Mouse (Mus musculus) MEL (cell line): Measurements from ENCODE around the gene Gabrg1. TPM values are rescaled to one million over a fixed set of nuclear protein-coding genes. Genes with fewer than 3 reads are reported as not detected.

Experiments
- DNase-seq: peaks from one replicate; pipeline ENCODE4 v3.0.0; 2011; ENCODE audit warnings: low read depth, low spot score
- H3K27ac ChIP-seq: 2 replicates; pipeline ENCODE4 v1.5.1; 2012; ENCODE audit warnings: low read depth, mild to moderate bottlenecking, control low read depth, low read length, moderate library complexity; ENCODE audit not compliant: control insufficient read depth
- H3K27me3 ChIP-seq, 2 experiments: fragments of 150-350 bp in 1 of 2; sonication (generic) in 1 of 2; 2 replicates each; pipeline ENCODE4 v1.6.1; 2012; ENCODE audit warnings: low read length in 2 of 2, mild to moderate bottlenecking in 2 of 2, improper control_type of control experiment in 1 of 2, moderate library complexity in 1 of 2; ENCODE audit not compliant: insufficient read depth in 2 of 2, control insufficient read depth in 1 of 2
- H3K36me3 ChIP-seq, 2 experiments: 2 replicates each; pipeline ENCODE4 v1.6.1; 2012 to 2014; ENCODE audit warnings: low read length in 2 of 2, improper control_type of control experiment in 1 of 2, inconsistent platforms in 1 of 2, mild to moderate bottlenecking in 1 of 2; ENCODE audit not compliant: insufficient read depth in 2 of 2, control insufficient read depth in 1 of 2
- H3K4me1 ChIP-seq, 2 experiments: fragments of 150-350 bp in 1 of 2; sonication (generic) in 1 of 2; 2 replicates each; pipeline ENCODE4 v1.6.1; 2012; ENCODE audit warnings: low read length in 2 of 2, improper control_type of control experiment in 1 of 2, mild to moderate bottlenecking in 1 of 2; ENCODE audit not compliant: insufficient read depth in 2 of 2, control insufficient read depth in 1 of 2
- H3K4me3 ChIP-seq, 2 experiments: fragments of 150-350 bp in 1 of 2; sonication (generic) in 1 of 2; 2 replicates each; pipeline ENCODE4 v1.5.1; 2012; ENCODE audit warnings: low read depth in 2 of 2, low read length in 2 of 2, mild to moderate bottlenecking in 2 of 2, moderate library complexity in 2 of 2, control low read depth in 1 of 2, improper control_type of control experiment in 1 of 2; ENCODE audit not compliant: control insufficient read depth in 1 of 2, insufficient read depth in 1 of 2
- H3K79me2 ChIP-seq: 2 replicates; pipeline ENCODE4 v1.6.1; 2012; ENCODE audit warnings: mild to moderate bottlenecking, low read length, moderate library complexity; ENCODE audit not compliant: control insufficient read depth, poor library complexity, insufficient read depth
- H3K9ac ChIP-seq: 2 replicates; pipeline ENCODE4 v1.6.1; 2012; ENCODE audit warnings: low read depth, mild to moderate bottlenecking, control low read depth, low read length, moderate library complexity; ENCODE audit not compliant: control insufficient read depth, poor library complexity, severe bottlenecking
- H3K9me3 ChIP-seq: fragments of 150-350 bp; sonication (generic); replicated peaks from 2 replicates; pipeline ENCODE4 v1.6.1; 2012; ENCODE audit warnings: mild to moderate bottlenecking, low read length, improper control_type of control experiment, moderate library complexity; ENCODE audit not compliant: insufficient read depth
- BHLHE40 ChIP-seq: IDR thresholded peaks from 2 replicates; pipeline ENCODE4 v1.6.1; 2012; ENCODE audit warnings: low read depth, mild to moderate bottlenecking, inconsistent platforms, low read length, improper control_type of control experiment, borderline replicate concordance
- CHD2 ChIP-seq: IDR thresholded peaks from 2 replicates; pipeline ENCODE4 v1.6.1; 2011; ENCODE audit warnings: low read length, improper control_type of control experiment
- CTCF ChIP-seq, 3 experiments: IDR thresholded peaks in 2 of 3; conservative IDR thresholded peaks in 1 of 3; 2 replicates each; pipeline ENCODE4 v1.5.1; 2011 to 2012; ENCODE audit warnings: low read length in 3 of 3, low read depth in 2 of 3, mild to moderate bottlenecking in 2 of 3, improper control_type of control experiment in 1 of 3, inconsistent platforms in 1 of 3, mixed read lengths in 1 of 3, moderate library complexity in 1 of 3; ENCODE audit not compliant: control insufficient read depth in 1 of 3, insufficient read depth in 1 of 3, poor library complexity in 1 of 3, severe bottlenecking in 1 of 3
- GABPA ChIP-seq: IDR thresholded peaks from 2 replicates; pipeline ENCODE4 v1.6.1; 2012; ENCODE audit warnings: low read depth, mild to moderate bottlenecking, inconsistent platforms, low read length, improper control_type of control experiment, moderate library complexity
- JUND ChIP-seq: IDR thresholded peaks from 2 replicates; pipeline ENCODE4 v1.6.1; 2011; ENCODE audit warnings: low read depth, mild to moderate bottlenecking, improper control_type of control experiment, low read length
- KAT2A ChIP-seq: conservative IDR thresholded peaks from 2 replicates; pipeline ENCODE4 v1.6.1; 2012; ENCODE audit warnings: low read depth, low read length, improper control_type of control experiment, inconsistent platforms
- MAX ChIP-seq: IDR thresholded peaks from 2 replicates; pipeline ENCODE4 v1.6.1; 2011; ENCODE audit warnings: low read length, improper control_type of control experiment
- MAZ ChIP-seq: IDR thresholded peaks from 2 replicates; pipeline ENCODE4 v1.6.1; 2012; ENCODE audit warnings: low read depth, mild to moderate bottlenecking, inconsistent platforms, low read length, improper control_type of control experiment
- MEF2A ChIP-seq: IDR thresholded peaks from 2 replicates; pipeline ENCODE4 v1.6.1; 2014; ENCODE audit warnings: low read depth, mild to moderate bottlenecking, inconsistent platforms, low read length, improper control_type of control experiment; ENCODE audit not compliant: poor library complexity, insufficient replicate concordance, severe bottlenecking; ENCODE audit errors: extremely low read depth
- MYC ChIP-seq: IDR thresholded peaks from 2 replicates; pipeline ENCODE4 v1.6.1; 2011; ENCODE audit warnings: low read depth, mild to moderate bottlenecking, low read length, improper control_type of control experiment, moderate library complexity
- NELFE ChIP-seq: IDR thresholded peaks from 2 replicates; pipeline ENCODE4 v1.6.1; 2011; ENCODE audit warnings: low read depth, low read length, improper control_type of control experiment
- POLR2A ChIP-seq, 2 experiments: IDR thresholded peaks; 2 replicates each; pipeline ENCODE4 v1.6.1; 2011 to 2012; ENCODE audit warnings: low read length in 2 of 2, mild to moderate bottlenecking in 2 of 2, control low read depth in 1 of 2, improper control_type of control experiment in 1 of 2, low read depth in 1 of 2, moderate library complexity in 1 of 2; ENCODE audit not compliant: control insufficient read depth in 1 of 2, insufficient read depth in 1 of 2, poor library complexity in 1 of 2
- RAD21 ChIP-seq: IDR thresholded peaks from 2 replicates; pipeline ENCODE4 v1.6.1; 2011; ENCODE audit warnings: mild to moderate bottlenecking, low read depth, low read length, improper control_type of control experiment
- RCOR1 ChIP-seq: IDR thresholded peaks from 2 replicates; pipeline ENCODE4 v1.6.1; 2012; ENCODE audit warnings: low read depth, mild to moderate bottlenecking, inconsistent platforms, low read length, improper control_type of control experiment
- USF2 ChIP-seq, 2 experiments: IDR thresholded peaks; 2 replicates each; pipeline ENCODE4 v1.6.1; 2011 to 2012; ENCODE audit warnings: improper control_type of control experiment in 2 of 2, low read length in 2 of 2, borderline replicate concordance in 1 of 2, inconsistent platforms in 1 of 2, low read depth in 1 of 2, mild to moderate bottlenecking in 1 of 2; ENCODE audit not compliant: insufficient read depth in 1 of 2
- ZC3H11A ChIP-seq: IDR thresholded peaks from 2 replicates; pipeline ENCODE4 v1.6.1; 2012; ENCODE audit warnings: low read depth, mild to moderate bottlenecking, inconsistent platforms, low read length, improper control_type of control experiment
- polyA plus RNA-seq, 2 experiments: library from polyadenylated mRNA; stranded (reverse) in 1 of 2; unstranded in 1 of 2; fragments of >175 nt in 1 of 2; fragments of >200 nt in 1 of 2; gene quantifications; 2 replicates each; pipeline versions ENCODE4 v1.2.1 to v1.2.4; 2012; ENCODE audit warnings: low replicate concordance in 2 of 2, low read depth in 1 of 2; ENCODE audit not compliant: insufficient read length in 2 of 2, insufficient read depth in 1 of 2, missing spikeins in 1 of 2
- total RNA-seq: library from RNA; depleted of rRNA; stranded (reverse); fragments of 300-350 nt; gene quantifications from 2 replicates; pipeline ENCODE4 v1.2.3, GENCODE M21; 2012; rRNA removed

Gabrg1 gene
- total RNA-seq (not detected in 2 replicates), polyA plus RNA-seq (not detected)

GRCm38 (mm10) chr5:70842192-70843095 lies at the start of gene Gabrg1:
Gabrg1 (minus strand) TSS chr5:70842617.
- Histone ChIP-seq H3K36me3 (no peaks in the 10 kb centered on the region), H3K27ac (no peak within 1 kb of the TSS), H3K9ac (no peak within 1 kb of the TSS), H3K4me3 (no peak within 1 kb of the TSS), H3K79me2 (no peaks in the 10 kb centered on the region), H3K4me1 (no peaks in the 10 kb centered on the region), H3K27me3 (no peaks in the 10 kb centered on the region), H3K9me3 (no peaks in the 10 kb centered on the region)
- no peak for TF ChIP-seq NELFE
- TF ChIP-seq MAZ = no peak
- no peak for TF ChIP-seq RAD21
- TF ChIP-seq USF2 (IDR thresholded peaks at IDR 0.05; ENCODE audit: borderline replicate concordance in 1 of 2, insufficient read depth in 1 of 2, low read depth in 1 of 2, low read length in 2 of 2) = no peak
- TF ChIP-seq MEF2A = no peak
- TF ChIP-seq GABPA = no peak
- no peak for TF ChIP-seq JUND
- no peak for TF ChIP-seq RCOR1
- TF ChIP-seq ZC3H11A = no peak
- DNase-seq = no peak

DNA sequence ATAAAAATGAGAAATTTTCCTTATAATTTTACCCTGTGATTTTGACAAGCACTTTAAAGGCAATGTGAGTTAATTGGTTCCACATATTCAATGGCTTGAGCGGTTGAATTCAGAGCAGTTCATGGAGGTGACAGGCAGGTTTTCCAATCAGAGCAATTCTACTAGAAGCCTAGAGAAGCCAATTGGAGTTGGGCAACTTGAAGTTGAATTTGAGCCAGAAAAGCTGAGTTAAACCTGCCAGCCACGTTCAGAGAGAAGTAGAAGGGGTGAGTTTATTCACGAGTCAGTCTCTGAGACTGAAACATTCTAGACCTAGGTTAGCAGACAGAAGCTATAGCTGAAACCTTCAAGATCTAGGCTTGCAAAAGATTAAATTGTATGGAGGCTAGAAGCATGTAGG lies 41.6 kb upstream of the Gabrg1 start:
- H3K27me3 ChIP-seq = no peaks in the 10 kb centered on the region
- no peaks in the 10 kb centered on the region for H3K9me3 ChIP-seq
- no peaks in the 10 kb centered on the region for H3K79me2 ChIP-seq
- no peaks in the 10 kb centered on the region for H3K4me1 ChIP-seq
- no peak for DNase-seq
- no peak overlapping the region for H3K27ac ChIP-seq
- TF ChIP-seq CTCF (IDR thresholded peaks at IDR 0.05 in 2 of 3, conservative IDR thresholded peaks at IDR 0.05 in 1 of 3; ENCODE audit: control insufficient read depth in 1 of 3, insufficient read depth in 1 of 3, low read depth in 2 of 3, low read length in 3 of 3, poor library complexity in 1 of 3, severe bottlenecking in 1 of 3) = no peak
- TF ChIP-seq KAT2A = no peak
- no peak for TF ChIP-seq CHD2
- no peak for TF ChIP-seq MYC
- TF ChIP-seq USF2 (IDR thresholded peaks at IDR 0.05; ENCODE audit: borderline replicate concordance in 1 of 2, insufficient read depth in 1 of 2, low read depth in 1 of 2, low read length in 2 of 2) = no peak
- TF ChIP-seq RAD21 = no peak
- no peak for TF ChIP-seq MAX
- TF ChIP-seq BHLHE40 = no peak
- no peak for TF ChIP-seq POLR2A (IDR thresholded peaks at IDR 0.05; ENCODE audit: control insufficient read depth in 1 of 2, insufficient read depth in 1 of 2, low read depth in 1 of 2, low read length in 2 of 2, poor library complexity in 1 of 2)
- TF ChIP-seq MEF2A = no peak
- TF ChIP-seq, all 39 proteins: peak for 0
- H3K36me3 ChIP-seq = no peaks in the 10 kb centered on the region
- H3K4me3 ChIP-seq = no peak overlapping the region
- H3K9ac ChIP-seq = no peak overlapping the region
